Mouse (Mus musculus) testis, adult 2 months (tissue): ENCODE data around the gene Krtap10-4.

ENCODE experiments used
- CTCF ChIP-seq: fragments of 200-500 bp; IDR thresholded peaks from 2 replicates; pipeline ENCODE4 v1.5.1; 2012; ENCODE audit warnings: low read depth, mild to moderate bottlenecking, inconsistent platforms, low read length, moderate library complexity; ENCODE audit not compliant: control insufficient read depth, insufficient read depth, insufficient replicate concordance
- POLR2A ChIP-seq: fragments of 200-500 bp; IDR thresholded peaks from 2 replicates; pipeline ENCODE4 v1.6.1; 2012; ENCODE audit warnings: low read depth, mild to moderate bottlenecking, inconsistent platforms, low read length, moderate library complexity; ENCODE audit not compliant: control insufficient read depth

DNA sequence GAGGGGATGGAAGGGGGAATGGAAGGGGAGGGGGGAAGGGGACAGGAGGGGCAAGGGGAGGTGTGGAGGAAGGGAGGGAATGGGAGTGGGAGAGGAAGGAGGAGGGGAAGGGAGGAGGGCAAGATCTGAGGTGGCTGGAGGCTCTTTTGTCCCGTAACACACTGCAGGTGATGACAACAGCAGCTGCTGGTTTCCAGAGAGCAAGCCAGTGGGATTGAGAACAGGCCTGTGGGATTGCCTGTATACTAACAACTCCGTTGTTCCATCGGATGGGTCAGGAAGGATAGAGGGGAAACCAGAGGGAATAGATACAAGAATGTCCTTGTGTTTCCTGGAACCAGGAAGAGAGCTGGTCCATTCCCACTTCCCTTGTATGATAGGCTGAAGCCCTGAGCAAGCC is 29.2 kb downstream of the Krtap10-4 start:
- TF ChIP-seq POLR2A = no peak
- no peak for TF ChIP-seq CTCF
